Mouse (Mus musculus) kidney, postnatal 36 days (tissue): Measurements from ENCODE around the gene Snx17.

Experiments used
- DNase-seq, 2 experiments: peaks; one replicate each; pipeline ENCODE4 v3.0.0; 2021 to 2022; ENCODE audit warnings: mixed read lengths in 2 of 2

Snx17 gene

DNA sequence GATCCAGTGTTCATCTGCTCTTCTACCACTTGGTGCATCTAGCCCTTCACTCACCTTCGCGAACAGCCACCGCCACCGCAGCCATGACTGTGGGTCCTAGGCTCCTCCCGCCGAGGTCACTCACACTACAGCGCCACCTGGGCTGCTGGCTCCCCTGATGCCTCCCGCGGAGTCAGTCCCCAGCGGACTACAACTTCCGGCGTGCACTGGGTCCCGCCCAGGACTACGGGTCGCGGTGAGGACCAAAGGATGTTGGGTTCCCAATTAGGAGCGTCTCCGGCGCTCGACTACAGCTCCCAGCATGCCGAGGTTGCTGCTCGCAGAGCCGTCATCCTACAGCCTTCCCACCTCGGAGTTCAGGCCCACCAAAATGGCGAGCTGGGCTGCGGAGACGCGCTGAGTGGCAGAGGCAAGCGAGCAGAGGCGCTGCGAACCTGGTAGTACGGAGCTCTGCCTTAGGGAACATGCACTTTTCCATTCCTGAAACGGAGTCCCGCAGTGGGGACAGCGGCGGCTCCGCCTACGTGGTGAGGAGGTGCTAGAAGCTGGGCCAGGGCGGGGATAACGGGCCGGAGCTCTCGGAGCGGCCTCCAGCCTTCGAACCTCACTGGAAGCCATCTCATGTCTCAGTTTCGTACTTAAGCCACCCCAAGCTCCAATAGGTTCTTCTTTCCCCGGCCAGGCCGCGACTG, at the start of gene Snx17, which contains the start of gene Eif2b4:
Snx17 (plus strand) TSS at position 289 of the 692 bp plus-strand sequence.
Eif2b4 (minus strand) TSS at position 492 of the 692 bp plus-strand sequence.
- DNase-seq, result peak; percentile 99 to 100

- DNase-seq, result no peak
These were observed 43.2 kb upstream of the Snx17 start for GRCm38 (mm10) chr5:31149781-31150180.

- DNase-seq, result no peak
These were observed 41.3 kb upstream of the Snx17 start for GRCm38 (mm10) chr5:31151746-31152145.

- peak; percentile 9 to 29 for DNase-seq
These were observed 39.4 kb upstream of the Snx17 start for GRCm38 (mm10) chr5:31153516-31154151.

DNA sequence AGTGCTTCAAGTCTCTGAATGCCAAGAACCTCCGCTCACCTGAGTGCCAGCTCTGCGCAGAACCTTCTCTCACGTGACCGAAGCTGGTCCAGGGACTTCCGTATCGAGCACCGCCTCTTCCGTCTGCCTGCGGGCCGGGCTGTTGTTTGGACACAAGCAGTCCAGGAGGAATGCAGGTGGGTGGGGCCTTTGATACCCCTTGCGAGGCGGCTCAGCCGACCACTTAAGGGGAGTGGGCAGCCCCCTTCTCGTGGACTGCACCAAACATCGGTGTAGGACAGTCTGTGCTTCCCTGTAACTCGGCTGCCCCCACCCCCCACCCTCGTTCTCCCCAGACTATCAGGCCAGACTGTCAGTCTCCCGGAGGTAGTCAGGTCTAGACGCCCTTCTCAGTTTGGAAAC, 38.9 kb upstream of the Snx17 start, which contains the start of gene Mpv17:
Mpv17 (minus strand) TSS at position 100 of the 402 bp plus-strand sequence.
- DNase-seq, result peak; percentile 91 to 93

- DNase-seq, result no peak
These were observed 30.6 kb upstream of the Snx17 start for GRCm38 (mm10) chr5:31162462-31162861.

DNA sequence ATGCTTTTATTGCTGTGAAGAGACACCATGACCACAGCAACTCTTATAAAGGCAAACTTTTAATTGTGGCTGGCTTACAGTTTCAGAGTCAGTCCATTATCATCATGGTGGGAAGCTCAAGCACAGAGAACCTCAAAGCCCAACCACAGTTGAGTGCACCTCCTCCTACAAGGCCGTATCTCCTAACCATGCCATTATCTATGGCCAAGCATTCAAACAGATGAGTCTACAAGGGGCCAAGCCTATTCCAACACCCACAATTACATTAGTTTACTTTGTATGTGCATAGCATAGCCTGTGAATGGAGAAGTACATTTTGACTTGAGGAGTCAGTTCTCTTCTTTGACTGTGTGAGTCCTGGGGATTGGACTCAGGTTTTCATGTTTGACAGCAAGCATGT, 28.1 kb upstream of the Snx17 start:
- no peak for DNase-seq

DNA sequence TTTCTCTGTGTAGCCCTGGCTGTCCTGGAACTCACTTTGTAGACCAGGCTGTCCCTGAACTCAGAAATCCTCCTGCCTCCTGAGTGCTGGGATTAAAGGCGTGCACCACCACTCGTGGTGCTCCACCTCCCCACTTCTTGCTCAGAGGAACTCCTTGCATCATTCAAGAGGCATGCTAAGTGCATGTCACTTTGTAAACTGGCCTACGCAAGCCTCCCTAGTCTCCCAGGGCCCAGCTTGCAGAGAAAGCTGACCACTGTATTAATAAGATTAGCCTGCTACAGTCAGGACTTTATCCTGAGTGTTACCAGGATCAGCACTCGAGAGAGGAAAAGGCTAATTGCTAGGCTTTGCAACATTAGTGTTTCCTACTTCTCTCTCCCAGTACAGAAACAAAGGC, 24.4 kb upstream of the Snx17 start:
- no peak for DNase-seq

GRCm38 (mm10) chr5:31179301-31179765, 13.7 kb upstream of the Snx17 start:
- DNase-seq, result peak; percentile 40 to 60

- DNase-seq, result peak; percentile 95 to 97
These were observed 13.0 kb upstream of the Snx17 start, which contains the start of the genes Gm29609 and Gtf3c2 for GRCm38 (mm10) chr5:31179766-31180630. Gene Gm29609 (minus strand): TSS chr5:31179911. Gene Gtf3c2 (minus strand): TSS chr5:31180144.

DNA sequence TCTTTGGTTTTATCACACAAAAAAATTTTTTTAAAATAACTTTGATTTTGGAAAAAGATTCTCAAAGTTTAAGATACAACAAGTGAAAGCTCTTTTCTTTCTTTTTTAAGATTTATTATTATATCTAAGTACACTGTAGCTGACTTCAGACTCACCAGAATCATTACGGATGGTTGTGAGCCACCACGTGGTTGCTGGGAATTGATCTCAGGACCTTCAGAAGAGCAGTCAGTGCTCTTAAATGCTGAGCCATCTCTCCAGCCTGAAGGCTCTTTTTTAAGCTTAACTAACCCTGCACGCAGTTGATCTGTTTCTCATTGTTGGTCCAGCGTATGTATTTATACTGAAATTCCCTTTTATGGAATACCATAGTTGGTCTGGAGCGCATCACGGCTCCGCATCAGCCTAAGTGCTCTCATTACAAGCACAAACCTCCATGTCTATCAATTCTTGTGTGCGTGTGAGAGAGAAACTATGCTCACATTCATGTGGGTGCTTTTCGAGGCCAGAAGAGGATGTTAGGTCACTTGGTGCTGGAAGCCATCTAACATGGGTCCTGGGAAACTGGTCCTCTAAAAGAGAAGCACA, 11.8 kb upstream of the Snx17 start:
- no peak for DNase-seq

DNA sequence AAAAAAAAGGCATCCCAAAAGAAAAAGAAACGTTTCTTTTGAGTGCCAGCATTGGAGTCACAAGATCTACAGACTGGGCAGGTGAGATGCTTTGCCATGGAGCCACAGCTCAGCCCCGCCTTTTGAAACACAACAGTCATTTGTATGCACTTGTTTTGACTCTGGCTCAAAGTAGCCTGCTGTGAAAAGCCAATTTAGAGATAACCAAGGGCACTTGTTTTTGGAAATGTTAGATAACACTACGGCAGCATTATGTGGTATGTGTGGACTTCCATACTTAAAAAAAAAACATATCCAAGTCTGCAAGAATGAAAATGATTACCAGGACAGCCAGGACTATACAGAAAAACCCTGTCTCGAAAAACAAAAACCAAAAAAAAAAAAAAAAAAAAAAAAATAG, 9.3 kb upstream of the Snx17 start:
- no peak for DNase-seq

DNA sequence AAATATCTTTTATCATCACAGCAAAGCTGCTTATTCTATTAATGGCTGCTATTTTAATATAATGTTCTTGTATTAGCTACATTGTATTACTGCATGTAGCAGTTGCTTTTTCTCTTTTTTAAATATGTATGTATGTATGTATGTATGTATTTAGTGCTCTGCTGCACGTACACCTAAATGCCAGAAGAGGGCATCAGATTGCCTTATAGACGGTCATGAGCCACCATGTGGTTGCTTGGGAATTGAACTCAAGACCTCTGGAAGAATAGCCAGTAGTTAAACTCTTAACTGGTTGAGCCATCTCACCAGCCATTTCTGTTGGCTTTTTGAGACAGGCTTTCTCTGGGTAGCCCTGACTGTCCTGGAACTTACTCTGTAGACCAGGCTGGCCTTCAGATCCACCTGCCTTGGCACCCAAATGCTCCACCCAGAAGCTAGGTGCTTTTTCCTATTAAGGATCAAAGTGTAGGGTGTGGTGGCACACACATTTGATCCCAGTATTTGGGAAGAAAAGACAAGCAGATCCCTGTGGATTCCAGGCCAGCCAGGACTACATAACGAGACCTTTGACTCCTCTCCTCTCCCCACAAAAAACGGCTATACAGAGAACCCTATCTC, 4.7 kb upstream of the Snx17 start:
- DNase-seq, result no peak

- DNase-seq, result no peak
These were observed 2.8 kb upstream of the Snx17 start for GRCm38 (mm10) chr5:31190201-31190600.

GRCm38 (mm10) chr5:31192045-31192938, 735 bp upstream of the Snx17 start:
- DNase-seq, result peak; percentile 82 to 86

GRCm38 (mm10) chr5:31193631-31194281, 729 bp downstream of the Snx17 start:
- no peak for DNase-seq

- DNase-seq, result no peak
These were observed 1.8 kb downstream of the Snx17 start for GRCm38 (mm10) chr5:31194486-31195485.

GRCm38 (mm10) chr5:31195671-31196070, 2.6 kb downstream of the Snx17 start:
- no peak for DNase-seq

- no peak for DNase-seq
These were observed 3.2 kb downstream of the Snx17 start for GRCm38 (mm10) chr5:31196207-31196606.
